Mouse (Mus musculus) lung, postnatal 0 days (tissue): Measurements from ENCODE around the gene Ap1g2.

ENCODE experiments used
- CTCF ChIP-seq: IDR thresholded peaks from 2 replicates; pipeline ENCODE4 v1.5.1; 2016; ENCODE audit warnings: antibody characterized with exemption, mild to moderate bottlenecking
- EP300 ChIP-seq: IDR thresholded peaks from 2 replicates; pipeline ENCODE4 v1.6.1; 2016; ENCODE audit warnings: antibody characterized with exemption, mild to moderate bottlenecking, control low read depth

DNA sequence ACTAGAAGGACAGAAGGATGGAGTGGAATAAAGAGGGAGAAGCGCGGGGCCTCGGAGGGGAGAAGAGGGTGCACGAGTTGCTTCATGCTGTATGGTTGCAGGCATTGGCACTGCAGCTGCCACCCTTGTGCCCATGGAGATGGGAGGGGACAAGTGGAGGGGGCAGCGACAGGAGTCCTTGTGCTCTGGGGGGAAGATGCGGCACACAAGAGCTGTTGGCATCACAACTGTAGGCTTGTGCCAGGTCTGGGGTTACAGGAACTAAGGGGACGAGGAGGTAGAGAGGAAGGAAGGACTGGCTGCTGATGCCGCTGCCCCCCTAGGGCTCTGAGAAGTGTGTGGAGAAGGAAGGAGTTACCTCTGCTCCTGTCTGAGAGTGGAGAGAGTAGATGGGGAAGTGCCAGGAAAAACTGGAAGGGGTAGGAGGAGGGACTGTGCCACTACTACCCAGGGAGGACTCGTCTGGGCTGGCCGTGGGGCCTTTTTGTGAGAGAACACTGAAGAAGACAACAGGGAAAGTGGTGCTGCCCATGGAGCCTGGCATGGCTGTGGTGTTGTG lies 52.1 kb downstream of the Ap1g2 start:
- TF ChIP-seq CTCF (no peak), EP300 (no peak)
